ENCODE assay signal across 21 mouse cellular contexts in the genomic region with DNA sequence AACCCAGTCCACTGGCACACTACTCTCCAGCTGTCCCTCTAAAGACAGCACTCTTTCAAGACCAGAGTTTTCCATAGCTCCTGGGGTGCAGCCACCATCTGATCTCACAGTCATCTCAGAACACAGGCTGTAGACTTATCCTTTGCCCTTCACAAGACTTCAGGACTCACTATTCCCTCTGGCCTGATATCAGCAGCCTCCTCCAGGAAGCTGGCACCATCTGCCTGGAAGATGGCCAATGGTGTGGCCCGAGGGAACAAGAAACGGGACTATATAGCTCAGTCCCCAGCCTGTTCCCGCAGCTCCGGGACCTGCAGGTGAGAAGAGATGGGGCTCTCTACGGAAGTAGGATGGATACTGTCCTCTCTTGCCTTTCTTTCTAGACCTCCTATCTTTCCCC. TPM values are rescaled to one million over a fixed set of nuclear protein-coding genes. Genes with fewer than 3 reads are reported as not detected.
"Had no signal": no experiment of that assay in that cellular context is flagged by ENCODE, and none has a peak within 500 bp of the region (broad histone marks: within the 10 kb centered on the region; RNA-seq: fewer than 3 reads in every experiment).

TSS of gene 9530053A07Rik (plus strand) at position 301 of the 400 bp plus-strand sequence.

- DNase-seq: cerebellum, adult 8-10 months; cerebellum, adult 9-10 months; cerebellum, adult 9-11 months; cerebellum, postnatal 10 days; cerebellum, postnatal 14 days; cerebellum, postnatal 25 days; cerebellum, postnatal 36 days; embryo, embryonic 11 days; forebrain, postnatal 0 days; gastrocnemius, adult 2 months; gastrocnemius, postnatal 10 days; gastrocnemius, postnatal 14 days; gastrocnemius, postnatal 25 days; gastrocnemius, postnatal 36 days; heart, adult 18-20 months; heart, adult 2 months had no signal

RNA-seq across cellular contexts. Expression of gene 9530053A07Rik, which starts in this region (rescaled TPM):
- total RNA-seq: common myeloid progenitor, adult 5-6 weeks; gastrocnemius, adult 18-20 months; gastrocnemius, adult 2 months; gastrocnemius, adult 8-10 months; gastrocnemius, postnatal 10 days; gastrocnemius, postnatal 14 days; gastrocnemius, postnatal 25 days; gastrocnemius, postnatal 36 days; gastrocnemius, postnatal 4 days; granulocyte monocyte progenitor cell, adult 5-6 weeks; heart, adult 18-20 months; heart, adult 2 months had no signal
